Comparison of ENCODE assay signal across 8 mouse cellular contexts in genomic region chr6:31125328-31126118, GRCm38 (mm10).
DNase-seq lines count a peak whose midpoint lies in the region; ATAC-seq lines count a peak whose summit lies in the region.

No protein-coding gene starts in this region.

- peak; percentile 50 to 66 for DNase-seq in kidney, postnatal 4 days
- peak; percentile 44 for DNase-seq in MN1 (ENCODE audit: low spot score)
- peak; percentile 66 for DNase-seq in lung, postnatal 36 days
- DNase-seq in thymus, postnatal 10 days (ENCODE audit: low spot score in 2 of 2), result peak; percentile 59 to 71

- H3K27me3 ChIP-seq in kidney, embryonic 14.5 days (ENCODE audit: control insufficient read depth, insufficient read depth, low read length), result no peaks in the 10 kb centered on the region
- no peaks in the 10 kb centered on the region for H3K27me3 ChIP-seq in forebrain, embryonic 13.5 days

- H3K36me3 ChIP-seq in kidney, embryonic 14.5 days (ENCODE audit: control insufficient read depth, insufficient read depth, low read length), result no peaks in the 10 kb centered on the region
- no peaks in the 10 kb centered on the region for H3K36me3 ChIP-seq in forebrain, embryonic 13.5 days (ENCODE audit: poor library complexity, severe bottlenecking)

- no peaks in the 10 kb centered on the region for H3K4me1 ChIP-seq in kidney, embryonic 14.5 days (ENCODE audit: control insufficient read depth, insufficient read depth, low read length)
- peaks cover 8% of the 10 kb centered on the region; the same call in 1 of the 2 replicates for H3K4me1 ChIP-seq in forebrain, embryonic 13.5 days

- no peak overlapping the region for H3K9ac ChIP-seq in kidney, embryonic 14.5 days (ENCODE audit: low read depth, low read length)
- no peak overlapping the region for H3K9ac ChIP-seq in forebrain, embryonic 13.5 days

- H3K4me2 ChIP-seq in kidney, embryonic 14.5 days (replicated peaks; ENCODE audit: low read depth, low read length), result no peak overlapping the region; the same call in 1 of the 2 replicates
- H3K4me2 ChIP-seq in forebrain, embryonic 13.5 days, result no peak overlapping the region

- WGBS in kidney, embryonic 14.5 days, result 68% methylated on average over 19 of the region's 19 CpGs
- 75% methylated on average over 19 of the region's 19 CpGs for WGBS in forebrain, embryonic 13.5 days

- ATAC-seq in kidney, embryonic 14.5 days (ENCODE audit: low FRiP score, low TSS enrichment), result no peak
- peak; percentile 88 for ATAC-seq in erythroblast, adult 5-6 weeks (replicated peaks; ENCODE audit: low FRiP score, poor library complexity, severe bottlenecking)
- ATAC-seq in cerebellum, adult (ENCODE audit: insufficient number of reproducible peaks, low FRiP score, low TSS enrichment), result no peak
- no peak for ATAC-seq in forebrain, embryonic 13.5 days

- no peak overlapping the region for H3K27ac ChIP-seq in kidney, embryonic 14.5 days (ENCODE audit: low read depth, low read length)
- H3K27ac ChIP-seq in forebrain, embryonic 13.5 days, result no peak overlapping the region

- no peaks in the 10 kb centered on the region for H3K9me3 ChIP-seq in kidney, embryonic 14.5 days (ENCODE audit: control insufficient read depth, low read length)
- no peaks in the 10 kb centered on the region for H3K9me3 ChIP-seq in forebrain, embryonic 13.5 days (replicated peaks)

- no peak overlapping the region for H3K4me3 ChIP-seq in kidney, embryonic 14.5 days (ENCODE audit: low read length)
- no peak overlapping the region for H3K4me3 ChIP-seq in forebrain, embryonic 13.5 days
